Mouse (Mus musculus): ENCODE measurements around the gene Fxn.

DNA sequence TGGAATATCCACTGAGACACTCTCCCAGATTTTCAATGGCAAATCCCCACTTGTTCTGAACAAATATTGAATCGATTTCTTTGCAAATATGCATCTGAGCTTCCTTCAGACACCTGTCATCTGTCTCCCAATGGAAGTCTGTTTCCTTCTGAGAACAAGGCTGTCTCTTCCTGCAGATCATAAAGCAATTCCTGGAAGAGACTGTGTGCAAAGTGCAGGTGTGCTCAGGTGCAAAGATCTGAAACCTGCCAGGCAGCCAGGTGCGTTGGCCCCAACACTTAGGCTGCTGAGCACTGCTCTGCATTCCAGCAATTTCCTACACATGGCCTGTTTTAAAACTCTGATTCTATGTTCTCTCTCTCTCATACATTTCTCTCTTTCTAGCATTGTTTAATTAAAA is 37.3 kb upstream of the Fxn start:
- TF ChIP-seq CTCF (IDR thresholded peaks at IDR 0.05; ENCODE audit: low read depth) (no peak), EP300 (IDR thresholded peaks at IDR 0.05; ENCODE audit: low read depth) (no peak)

Data from liver, postnatal 0 days (tissue).